Mouse (Mus musculus) heart, postnatal 25 days (tissue): ENCODE results near the gene Grik4. TPM values are rescaled to one million over a fixed set of nuclear protein-coding genes. Genes with fewer than 3 reads are reported as not detected.

Source experiments
- DNase-seq: peaks from one replicate; pipeline ENCODE4 v3.0.0; 2022; ENCODE audit warnings: low spot score
- intact Hi-C: fragments of 180-260 bp; cut with DNase I; formaldehyde crosslinking; loops from one replicate; pipeline ENCODE4 v1.15.1; 2025
- total RNA-seq, 2 experiments: library from RNA; stranded (reverse); gene quantifications; 2 replicates each; pipeline ENCODE4 v1.2.3; 2021

The Grik4 gene
- total RNA-seq, 2 experiments from 2014 or later, result 0.03 to 0.08 TPM

DNA sequence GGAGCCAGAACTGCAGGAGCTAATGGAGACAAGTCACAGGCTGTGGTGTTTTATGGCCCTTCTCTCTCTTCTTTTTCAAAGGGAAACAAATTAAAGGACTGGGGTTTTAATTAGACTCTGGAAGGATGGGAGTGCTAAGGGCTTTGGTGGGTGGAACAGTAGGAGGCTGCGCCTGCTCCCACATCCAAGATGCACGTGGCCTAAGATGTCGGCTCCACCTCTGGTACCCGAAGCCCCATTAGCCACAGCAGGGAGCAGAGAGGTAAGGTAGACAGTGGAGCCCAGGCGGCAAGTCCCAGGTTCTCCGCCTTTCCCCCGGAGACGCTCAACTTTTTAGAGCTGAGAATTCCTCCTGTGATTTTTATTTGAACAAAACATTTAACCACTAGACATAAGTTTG, 166.4 kb downstream of the Grik4 start:
- DNase-seq, result no peak
- intact Hi-C loops, result no loop called here

DNA sequence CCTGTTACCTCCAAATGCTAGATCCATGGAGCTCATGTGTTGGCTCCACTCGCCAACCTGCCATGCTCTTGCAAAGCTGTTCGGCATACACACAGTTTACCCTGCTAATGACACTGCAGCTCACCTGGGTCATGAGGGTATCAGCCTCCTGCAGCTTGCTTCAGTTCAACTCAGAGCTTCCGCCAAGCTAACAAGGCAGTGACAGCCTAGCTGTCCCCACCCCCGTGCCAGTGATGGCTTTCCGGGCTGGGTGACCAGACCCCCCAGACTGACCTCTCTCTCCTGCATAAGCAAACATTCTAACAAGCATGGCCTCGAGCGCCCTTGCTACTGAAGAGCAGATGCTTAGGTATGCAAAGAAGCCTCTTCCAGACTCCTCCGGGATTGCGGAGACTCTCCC, 167.5 kb downstream of the Grik4 start:
- no peak for DNase-seq
- intact Hi-C loops, result no loop called here

DNA sequence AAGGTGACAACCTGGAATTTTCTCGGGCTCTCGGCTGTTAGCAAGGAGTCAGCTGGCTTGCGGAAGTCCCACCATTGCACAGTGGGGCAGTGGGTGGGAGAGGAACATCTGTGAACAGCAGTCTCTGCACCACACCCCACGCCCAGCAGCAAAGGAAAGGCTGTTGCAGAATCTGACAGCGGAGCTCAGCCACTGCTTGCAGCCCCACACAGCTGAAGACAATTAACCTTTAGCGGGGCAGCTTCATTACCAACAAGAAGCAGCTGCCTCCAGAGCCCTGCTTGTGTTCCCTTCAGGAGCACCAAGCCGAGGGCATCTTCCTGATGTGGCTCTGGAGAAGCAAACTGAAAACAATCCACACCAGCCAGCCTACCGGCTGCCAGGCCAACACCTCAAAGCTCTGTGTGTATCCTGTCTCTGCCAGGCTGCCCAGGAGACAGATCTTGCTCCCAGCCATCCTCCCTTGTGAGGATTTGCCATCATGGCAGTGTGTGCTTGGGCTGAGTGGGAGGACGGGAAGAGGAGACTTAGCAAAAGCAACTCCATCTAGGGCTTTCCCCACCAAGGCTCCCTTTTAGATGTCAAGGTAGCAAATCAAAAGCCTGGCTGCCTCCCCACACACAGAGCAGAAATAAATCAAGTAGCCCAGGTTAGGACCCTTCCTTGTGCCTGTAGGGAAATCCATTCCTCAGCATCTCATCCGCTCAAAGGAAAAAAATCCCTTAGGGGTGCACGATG, 179.3 kb downstream of the Grik4 start:
- intact Hi-C loops, result no loop called here
- no peak for DNase-seq

DNA sequence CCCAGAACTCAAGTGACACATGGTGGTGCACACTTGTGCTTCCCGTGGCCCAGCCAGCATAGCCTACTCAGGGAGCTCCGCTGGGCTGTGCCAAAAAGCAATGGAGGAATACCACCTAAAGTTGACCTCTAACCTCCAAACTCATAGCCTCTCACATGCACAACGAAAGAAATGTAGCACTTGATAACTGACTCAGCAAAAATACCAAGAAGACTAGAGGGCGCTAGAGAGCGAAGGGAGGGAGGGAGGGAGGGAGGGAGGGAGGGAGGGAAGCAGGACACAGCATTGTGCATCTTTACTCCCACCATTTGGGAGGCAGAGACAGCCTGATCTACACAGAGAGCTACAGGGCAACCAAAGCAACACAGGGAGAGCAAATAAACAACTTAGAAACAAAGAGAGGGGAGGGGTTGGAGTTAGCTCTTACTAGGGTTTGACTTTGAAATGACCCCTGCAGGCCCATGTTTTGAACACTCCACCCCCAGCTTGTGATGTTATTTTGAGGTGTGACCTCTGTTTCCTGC, 185.5 kb downstream of the Grik4 start:
- intact Hi-C loops, result no loop called here
- no peak for DNase-seq

GRCm38 (mm10) chr9:42757012-42757640, 187.2 kb downstream of the Grik4 start:
- no peak for DNase-seq
- intact Hi-C loops, result no loop called here

- intact Hi-C loops, result no loop called here
- DNase-seq, result no peak
These were observed 189.6 kb downstream of the Grik4 start for GRCm38 (mm10) chr9:42754699-42755098.

DNA sequence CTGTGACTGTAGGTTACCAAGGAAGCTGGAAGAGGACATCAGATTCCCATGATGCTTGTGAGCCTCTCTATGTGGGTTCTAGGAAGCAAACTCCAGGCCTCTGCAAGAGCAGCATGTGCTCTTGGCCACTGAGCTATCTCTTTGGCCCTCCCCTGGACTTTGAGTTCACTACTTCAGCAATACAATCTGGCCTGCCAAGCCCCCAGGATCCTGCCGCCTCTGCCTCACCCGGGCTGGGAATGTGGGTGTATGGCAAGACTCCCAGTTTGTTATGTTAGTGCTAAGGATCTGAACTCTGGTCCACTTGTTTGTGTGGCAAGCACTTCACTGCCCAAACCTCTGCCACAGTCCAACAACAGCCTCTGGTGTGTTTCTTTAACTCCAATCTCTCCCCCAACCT, 193.1 kb downstream of the Grik4 start:
- intact Hi-C loops, result no loop called here
- DNase-seq, result no peak

DNA sequence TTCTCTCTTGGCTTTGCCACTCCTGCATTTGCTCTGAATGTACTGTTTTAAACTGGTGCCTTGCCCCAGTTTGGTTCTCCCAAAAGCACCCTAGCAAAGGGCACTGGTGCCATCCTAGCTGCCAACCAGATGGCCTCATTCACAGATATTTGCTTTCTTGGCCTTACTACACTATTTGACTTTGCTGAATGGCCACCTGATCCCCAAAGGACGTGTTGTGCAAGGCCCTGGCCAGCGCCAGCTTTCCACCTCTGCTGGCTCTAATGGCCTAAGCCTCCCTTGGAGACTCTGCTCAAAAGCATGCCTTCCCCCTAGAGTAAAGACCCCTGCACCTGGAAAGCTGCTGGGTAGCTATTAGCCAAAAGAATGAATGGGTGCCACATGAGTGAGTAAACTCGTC, 194.1 kb downstream of the Grik4 start:
- intact Hi-C loops, result no loop called here
- no peak for DNase-seq

GRCm38 (mm10) chr9:42745982-42746381, 198.3 kb downstream of the Grik4 start:
- intact Hi-C loops, result no loop called here
- DNase-seq, result no peak

- intact Hi-C loops, result no loop called here
- no peak for DNase-seq
These were observed 201.9 kb downstream of the Grik4 start for GRCm38 (mm10) chr9:42742385-42742784.

GRCm38 (mm10) chr9:42736697-42737335, 207.5 kb downstream of the Grik4 start:
- DNase-seq, result no peak
- intact Hi-C loops, result no loop called here

- intact Hi-C loops, result no loop called here
- no peak for DNase-seq
These were observed 209.2 kb downstream of the Grik4 start for GRCm38 (mm10) chr9:42735086-42735485.

- DNase-seq, result no peak
- intact Hi-C loops, result no loop called here
These were observed 211.5 kb downstream of the Grik4 start for GRCm38 (mm10) chr9:42732731-42733318.

GRCm38 (mm10) chr9:42728472-42728871, 215.8 kb downstream of the Grik4 start:
- DNase-seq, result no peak
- intact Hi-C loops, result no loop called here

DNA sequence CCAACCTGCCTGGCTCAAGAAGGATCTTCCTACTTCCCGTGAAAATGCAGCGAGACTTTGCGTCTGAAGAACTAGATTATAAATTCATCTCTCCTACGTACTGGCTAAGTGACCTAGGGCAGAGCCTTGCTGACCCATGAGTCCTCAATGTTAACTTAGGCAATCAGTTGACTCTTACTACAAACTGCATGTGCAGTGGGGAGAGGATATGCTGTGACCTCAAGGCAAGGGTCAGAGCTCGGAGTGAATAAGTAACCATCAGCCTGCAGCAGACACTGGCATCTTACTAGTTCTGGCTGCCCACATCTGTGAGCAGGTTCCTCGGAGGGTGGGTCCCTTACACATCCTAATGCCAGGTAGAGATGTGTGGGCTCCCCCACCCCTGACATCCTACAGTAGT, 216.6 kb downstream of the Grik4 start:
- DNase-seq, result no peak
- intact Hi-C loops, result no loop called here

GRCm38 (mm10) chr9:42727186-42727585, 217.1 kb downstream of the Grik4 start:
- DNase-seq, result no peak
- intact Hi-C loops, result no loop called here

- DNase-seq, result no peak
- intact Hi-C loops, result no loop called here
These were observed 220.2 kb downstream of the Grik4 start for GRCm38 (mm10) chr9:42724099-42724498.

DNA sequence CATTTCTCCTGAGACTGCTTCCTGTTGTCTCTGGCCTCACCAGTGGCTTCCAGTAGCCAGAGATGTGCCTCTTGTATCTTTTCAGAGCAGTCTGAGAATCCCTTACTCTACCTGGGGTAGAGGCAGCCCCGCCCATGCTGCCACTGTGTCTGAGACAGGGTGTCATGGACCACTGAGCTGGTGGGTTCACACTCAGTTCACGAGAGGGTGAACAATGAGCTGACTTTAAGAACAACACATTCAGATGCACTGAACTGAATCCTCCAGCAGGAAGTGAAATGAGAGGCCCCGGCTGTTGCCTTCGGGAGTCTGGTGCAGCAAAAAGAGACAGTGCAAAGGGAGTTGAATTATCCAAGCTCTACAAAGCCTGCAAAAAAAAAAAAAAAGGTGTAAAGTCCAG, 221.8 kb downstream of the Grik4 start:
- intact Hi-C loops, result no loop called here
- DNase-seq, result no peak

DNA sequence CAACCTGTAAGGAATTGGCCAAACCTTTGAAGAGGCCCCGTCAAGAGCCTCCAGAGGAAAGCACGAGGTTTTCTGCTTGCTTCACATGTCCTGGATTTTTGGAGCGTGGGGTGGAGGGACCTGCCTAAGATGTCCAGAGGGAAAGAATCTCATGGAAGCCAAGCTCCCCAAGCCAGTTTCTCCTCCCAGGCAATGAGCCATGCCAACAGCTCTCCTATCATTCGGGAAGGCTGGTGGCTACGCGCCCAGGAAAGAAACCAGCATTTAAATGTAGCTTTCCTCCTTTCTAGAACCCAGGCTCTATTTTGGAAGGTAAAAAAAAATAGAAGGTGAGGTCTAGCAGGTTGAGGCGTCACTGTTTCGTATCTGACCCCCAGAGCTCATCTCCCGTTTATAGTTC, 222.6 kb downstream of the Grik4 start:
- intact Hi-C loops, result no loop called here
- DNase-seq, result no peak

DNA sequence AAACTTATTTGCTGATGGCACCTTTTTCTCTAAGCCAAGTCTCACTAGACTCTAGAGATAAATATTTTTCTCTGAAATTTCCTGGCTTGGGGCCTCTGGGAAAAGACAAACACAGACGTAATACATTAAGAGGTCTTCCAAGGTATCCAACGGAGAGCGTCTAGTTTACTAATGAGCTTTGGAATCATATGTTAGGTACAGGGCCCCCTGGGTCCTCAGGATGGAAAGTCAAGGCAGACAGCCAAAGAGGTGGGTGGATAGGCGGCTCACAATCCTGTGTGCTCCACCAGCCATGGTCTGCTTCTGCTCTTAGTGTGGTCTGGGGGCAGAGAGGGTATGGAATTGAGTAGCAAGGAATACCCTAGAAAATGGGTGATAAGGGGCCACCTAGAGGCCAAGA, 223.1 kb downstream of the Grik4 start:
- intact Hi-C loops, result no loop called here
- DNase-seq, result no peak

DNA sequence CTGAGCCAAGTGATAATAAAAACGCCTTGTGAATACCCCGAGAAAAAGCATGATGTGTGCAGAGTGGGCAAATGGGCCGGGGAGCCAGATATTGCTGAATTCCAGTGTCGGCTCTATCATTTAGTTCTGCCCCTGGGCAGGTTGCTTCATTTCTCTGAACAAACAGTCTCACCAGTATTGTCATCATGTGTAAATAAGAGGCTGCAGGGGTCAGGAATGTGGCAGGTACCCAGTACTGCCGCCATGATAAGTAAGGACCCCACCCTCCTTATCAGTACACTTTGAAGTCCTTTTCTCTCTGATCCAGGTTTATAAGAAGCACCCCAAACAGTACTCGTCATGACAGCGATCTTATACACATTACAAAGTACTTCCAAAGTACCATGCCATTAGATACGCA, 230.4 kb downstream of the Grik4 start:
- DNase-seq, result no peak
- intact Hi-C loops, result no loop called here
